ENCODE assay signal across 14 mouse cellular contexts in the genomic region with DNA sequence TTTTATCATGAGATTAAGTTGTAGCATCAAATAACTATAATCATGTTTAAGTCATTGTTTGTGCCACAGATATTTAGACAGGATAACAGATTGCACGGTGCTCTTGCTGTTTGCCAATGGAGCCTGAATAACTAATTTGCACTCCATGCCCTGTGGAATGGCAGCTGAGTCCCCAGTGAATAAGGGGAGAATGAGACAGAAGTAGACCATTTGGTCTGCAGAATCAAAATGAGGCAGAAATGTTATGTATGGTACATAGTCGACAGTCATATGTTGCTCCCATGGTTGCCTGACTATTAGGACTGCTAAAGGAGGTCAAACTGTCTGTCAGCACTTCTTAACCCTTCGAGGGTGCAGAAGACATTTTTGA.
DNase-seq lines count a peak whose midpoint lies in the region; ATAC-seq lines count a peak whose summit lies in the region.
"Had no signal": no experiment of that assay in that cellular context is flagged by ENCODE, and none has a peak within 500 bp of the region (broad histone marks: within the 10 kb centered on the region; RNA-seq: fewer than 3 reads in every experiment).

No protein-coding gene starts in this region.

- no peaks in the 10 kb centered on the region for H3K27me3 ChIP-seq in hindbrain, embryonic 11.5 days (ENCODE audit: control insufficient read depth, insufficient read depth, low read length)
- H3K27me3 ChIP-seq in midbrain, embryonic 13.5 days, result no peaks in the 10 kb centered on the region

- DNase-seq in retina, embryonic 14.5 days (ENCODE audit: low spot score), result peak; percentile 13
- DNase-seq in retina, postnatal 1 day, result no peak
- DNase-seq in hindbrain, embryonic 11.5 days (ENCODE audit: low spot score), result peak; percentile 15
- DNase-seq in gastrocnemius, postnatal 10 days, result no peak
- DNase-seq in gastrocnemius, adult 8-10 months (ENCODE audit: low spot score in 2 of 2), result no peak
- no peak for DNase-seq in urinary bladder, adult 18-20 months (ENCODE audit: low spot score in 2 of 2)
- no peak for DNase-seq in testis, postnatal 14 days (ENCODE audit: low spot score)
- DNase-seq: adrenal gland, postnatal 36 days; cerebellum, postnatal 36 days; kidney, postnatal 14 days; thymus, adult 18-20 months had no signal

- no peak overlapping the region for H3K9ac ChIP-seq in hindbrain, embryonic 11.5 days (ENCODE audit: low read depth, low read length)
- no peak overlapping the region for H3K9ac ChIP-seq in midbrain, embryonic 13.5 days (replicated peaks)
- H3K9ac ChIP-seq: liver, embryonic 14.5 days had no signal

- no peaks in the 10 kb centered on the region for H3K9me3 ChIP-seq in hindbrain, embryonic 11.5 days (ENCODE audit: control insufficient read depth, low read length)
- no peaks in the 10 kb centered on the region for H3K9me3 ChIP-seq in midbrain, embryonic 13.5 days

- no peaks in the 10 kb centered on the region for H3K36me3 ChIP-seq in hindbrain, embryonic 11.5 days (ENCODE audit: control insufficient read depth, insufficient read depth, low read length)
- H3K36me3 ChIP-seq in midbrain, embryonic 13.5 days, result no peaks in the 10 kb centered on the region

- 19% methylated on average over 3 of the region's 3 CpGs for WGBS in hindbrain, embryonic 11.5 days
- WGBS in midbrain, embryonic 13.5 days, result 20% methylated on average over 3 of the region's 3 CpGs

- H3K4me1 ChIP-seq in hindbrain, embryonic 11.5 days (replicated peaks; ENCODE audit: control insufficient read depth, insufficient read depth, low read length), result 0 out of 2 replicates have a peak, but pooled peaks cover 3% of the 10 kb centered on the region
- H3K4me1 ChIP-seq in midbrain, embryonic 13.5 days (replicated peaks), result peaks cover 20% of the 10 kb centered on the region

- H3K4me3 ChIP-seq in hindbrain, embryonic 11.5 days (ENCODE audit: low read depth, low read length), result no peak overlapping the region
- H3K4me3 ChIP-seq in midbrain, embryonic 13.5 days (replicated peaks), result no peak overlapping the region

- peak; percentile 74 for ATAC-seq in hindbrain, embryonic 11.5 days (ENCODE audit: low FRiP score)
- ATAC-seq in midbrain, embryonic 13.5 days, result peak; percentile 71
- ATAC-seq: intestine, postnatal 0 days had no signal

- H3K27ac ChIP-seq in hindbrain, embryonic 11.5 days (ENCODE audit: low read depth, low read length), result peak overlapping the region; percentile 72
- peak overlapping the region; percentile 88 for H3K27ac ChIP-seq in midbrain, embryonic 13.5 days
- H3K27ac ChIP-seq: liver, embryonic 14.5 days had no signal

- no peak overlapping the region for H3K4me2 ChIP-seq in hindbrain, embryonic 11.5 days (replicated peaks; ENCODE audit: low read depth, low read length)
- H3K4me2 ChIP-seq in midbrain, embryonic 13.5 days (replicated peaks), result no peak overlapping the region

Comparison
In these comparisons a context has a peak if more than half of its experiments do, and no peak if none do; other contexts are left out.
1. DNase-seq: peak in retina, embryonic 14.5 days (single experiment) and hindbrain, embryonic 11.5 days (single experiment); none in retina, postnatal 1 day (single experiment), gastrocnemius, postnatal 10 days (single experiment), gastrocnemius, adult 8-10 months (0 of 2), urinary bladder, adult 18-20 months (0 of 2) and testis, postnatal 14 days (single experiment).